Mouse (Mus musculus) fibroblast of lung, adult 2 months (primary cell): ENCODE data around the gene Mrpl51.
A peak's percentile ranks its signal among the peaks of the same experiment; 100 is the strongest.

Experiments
- DNase-seq: peaks from one replicate; pipeline ENCODE4 v3.0.0-alpha.2; 2011; ENCODE audit warnings: low read depth

Mrpl51 gene

DNA sequence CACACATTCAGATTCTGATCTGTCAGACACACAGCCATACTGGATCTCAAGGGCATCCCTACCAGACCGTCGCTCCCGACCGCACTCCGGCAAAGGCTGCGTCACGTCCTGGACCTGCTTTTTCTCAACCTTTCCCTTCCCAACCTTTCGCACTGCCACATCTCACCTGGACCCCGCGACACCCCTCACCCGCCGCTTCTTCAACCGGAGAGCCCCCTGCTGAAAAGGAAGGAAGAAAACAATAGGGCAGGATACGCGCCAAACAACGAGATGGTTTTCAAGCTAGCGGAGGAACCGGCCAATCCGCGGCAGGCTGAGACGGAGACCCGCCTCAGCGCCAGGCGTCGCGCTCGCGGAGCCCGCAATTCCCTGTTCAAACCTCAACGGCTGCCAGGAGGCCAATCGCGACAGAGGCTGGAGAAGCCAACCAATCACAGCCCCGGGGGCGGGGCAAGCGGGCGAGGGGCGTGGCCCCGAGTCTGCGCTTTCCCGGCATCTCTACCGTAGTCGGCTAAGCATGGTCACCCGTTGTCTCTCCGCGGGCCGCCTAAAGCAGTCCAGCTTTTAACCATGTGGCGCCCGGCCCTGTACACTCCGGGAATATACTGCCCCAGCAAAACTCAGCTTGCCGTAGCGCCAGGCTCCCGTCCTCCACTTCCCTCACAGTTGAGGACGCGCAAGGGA is at the start of gene Mrpl51, which contains the start of gene Ncapd2:
Gene Mrpl51 (plus strand): TSS at position 470 of the 684 bp plus-strand sequence.
Gene Ncapd2 (minus strand): TSS at position 370 of the 684 bp plus-strand sequence.
- peak; percentile 90 for DNase-seq

DNA sequence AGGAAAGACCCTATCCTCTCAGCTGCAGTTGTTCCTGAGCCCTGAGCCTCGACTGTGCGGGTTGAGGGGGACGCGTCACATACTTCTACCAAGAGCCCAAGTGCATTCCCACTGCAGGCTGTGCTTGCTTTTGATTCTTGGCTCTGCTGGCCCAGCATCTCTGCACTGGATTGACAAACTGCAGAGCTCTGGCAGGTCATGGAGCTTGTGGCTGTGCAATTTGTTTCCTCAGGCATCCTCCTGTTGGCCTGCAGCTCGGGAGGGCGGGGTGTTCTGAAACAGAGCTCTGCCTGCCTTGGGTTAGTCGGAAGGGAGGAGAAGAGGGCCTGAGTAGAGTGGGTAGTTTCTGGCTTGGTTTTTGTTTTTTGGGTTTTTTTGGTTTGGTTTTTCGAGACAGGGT is 49.2 kb upstream of the Mrpl51 start:
- no peak for DNase-seq

DNA sequence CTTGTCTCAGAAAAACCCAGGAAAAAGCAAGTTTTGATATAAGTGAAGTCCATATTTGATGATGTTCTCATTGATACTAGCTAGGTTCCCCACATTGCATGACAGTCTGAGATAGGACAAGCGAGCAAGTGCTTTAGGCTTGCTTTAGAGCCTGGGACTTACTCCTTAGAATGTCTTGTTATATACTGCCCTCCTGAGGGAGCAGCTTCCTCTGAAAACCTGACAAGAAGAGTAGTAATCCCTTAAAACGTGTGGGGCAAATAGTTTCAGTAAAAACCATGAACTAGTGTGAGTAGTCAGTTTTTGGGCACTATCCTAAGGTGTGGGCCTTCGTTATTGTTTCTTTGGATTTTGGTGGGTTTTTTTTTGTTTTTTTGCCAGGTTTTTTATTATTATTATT is 48.5 kb upstream of the Mrpl51 start:
- no peak for DNase-seq

DNA sequence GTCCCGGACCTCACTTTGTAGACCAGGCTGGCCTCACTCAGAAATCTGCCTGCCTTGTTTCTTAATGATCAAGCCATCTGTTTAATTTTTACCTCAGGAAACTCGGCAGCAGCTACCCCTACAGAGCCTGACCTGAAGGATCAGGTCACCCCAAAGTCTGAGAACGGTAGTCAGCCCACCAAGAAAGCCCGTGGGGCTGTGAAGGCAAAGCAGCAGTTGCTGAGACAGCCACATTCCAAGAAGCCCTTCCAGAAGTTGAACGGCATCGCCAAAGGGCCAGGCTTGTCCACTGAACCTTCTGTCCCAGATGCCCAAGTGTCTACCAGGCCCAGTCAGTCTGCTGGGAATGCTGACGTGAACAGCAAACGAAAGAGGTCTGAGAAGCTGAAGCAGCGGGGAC is 47.7 kb upstream of the Mrpl51 start:
- no peak for DNase-seq

DNA sequence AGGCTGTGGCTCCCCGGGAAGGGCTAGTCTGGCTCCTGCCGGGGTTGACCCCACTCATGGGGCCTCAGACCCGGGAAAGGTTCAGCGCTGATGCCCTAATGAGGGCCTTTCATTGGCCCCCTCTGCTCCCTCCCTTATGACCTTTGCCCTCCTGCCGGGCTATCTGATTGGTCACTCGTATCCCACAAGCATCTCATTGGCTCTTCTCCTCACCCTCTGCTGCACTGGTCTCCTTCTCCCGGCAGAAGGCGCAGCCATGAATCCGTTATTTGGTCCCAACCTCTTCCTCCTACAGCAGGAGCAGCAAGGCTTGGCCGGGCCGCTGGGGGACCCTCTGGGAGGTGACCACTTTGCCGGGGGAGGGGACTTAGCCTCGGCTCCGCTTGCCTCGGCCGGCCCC is 46.6 kb upstream of the Mrpl51 start, which contains the start of gene Iffo1:
Gene Iffo1 (plus strand): TSS at position 241 of the 400 bp plus-strand sequence.
- peak; percentile 88 for DNase-seq

DNA sequence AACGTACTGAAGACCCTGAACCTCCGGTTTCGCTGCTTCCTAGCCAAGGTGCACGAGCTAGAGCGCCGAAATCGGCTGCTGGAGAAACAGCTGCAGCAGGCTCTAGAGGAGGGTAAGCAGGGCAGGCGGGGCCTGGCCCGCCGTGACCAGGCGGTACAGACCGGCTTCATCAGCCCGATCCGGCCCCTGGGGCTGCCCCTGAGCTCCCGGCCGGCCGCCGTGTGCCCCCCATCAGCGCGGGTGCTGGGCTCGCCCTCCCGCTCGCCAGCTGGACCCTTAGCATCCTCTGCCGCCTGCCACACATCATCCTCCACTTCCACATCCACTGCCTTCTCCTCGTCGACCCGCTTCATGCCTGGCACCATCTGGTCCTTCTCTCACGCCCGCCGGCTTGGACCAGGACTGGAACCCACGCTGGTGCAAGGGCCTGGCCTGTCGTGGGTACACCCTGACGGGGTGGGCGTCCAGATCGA is 46.1 kb upstream of the Mrpl51 start:
- DNase-seq = no peak

DNA sequence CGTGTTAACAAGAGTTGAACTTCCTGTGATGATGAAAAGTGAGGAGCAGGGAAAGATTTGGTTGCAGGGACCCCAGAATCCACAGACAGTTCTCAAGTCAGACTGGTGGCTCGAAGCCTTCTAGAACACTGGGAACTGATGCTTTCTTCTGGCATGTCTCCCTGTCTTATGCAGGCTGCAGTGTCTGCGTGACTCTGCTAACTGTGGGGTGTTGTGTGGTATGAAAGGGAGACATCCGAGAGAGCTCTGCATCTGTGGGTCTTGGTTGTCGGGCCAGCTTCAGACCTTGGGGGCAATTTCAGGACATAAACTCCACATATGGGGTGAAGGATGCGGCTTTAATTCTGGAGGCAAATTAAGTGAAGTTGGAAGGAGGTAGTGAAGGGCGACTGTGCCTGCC is 45.5 kb upstream of the Mrpl51 start:
- no peak for DNase-seq

DNA sequence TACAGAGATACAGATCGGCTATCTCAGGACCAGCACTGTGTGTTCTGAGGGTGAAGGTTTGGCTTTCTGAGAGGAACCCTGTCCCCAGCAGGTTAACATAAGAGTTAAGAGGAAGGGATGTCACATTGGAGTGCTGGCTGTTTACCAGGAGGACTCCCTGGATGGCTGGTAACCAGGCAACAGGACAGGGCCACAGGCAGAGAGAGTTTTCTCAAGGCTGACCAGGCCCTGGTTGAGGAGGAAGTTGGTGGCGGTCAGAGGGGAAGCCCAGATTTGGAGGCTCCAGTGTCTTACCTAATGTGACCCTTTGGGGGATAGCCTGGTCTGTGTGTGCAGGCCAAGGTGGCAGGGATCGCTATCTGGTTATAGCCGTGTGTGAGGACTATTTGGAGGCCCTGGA is 44.8 kb upstream of the Mrpl51 start:
- no peak for DNase-seq

DNA sequence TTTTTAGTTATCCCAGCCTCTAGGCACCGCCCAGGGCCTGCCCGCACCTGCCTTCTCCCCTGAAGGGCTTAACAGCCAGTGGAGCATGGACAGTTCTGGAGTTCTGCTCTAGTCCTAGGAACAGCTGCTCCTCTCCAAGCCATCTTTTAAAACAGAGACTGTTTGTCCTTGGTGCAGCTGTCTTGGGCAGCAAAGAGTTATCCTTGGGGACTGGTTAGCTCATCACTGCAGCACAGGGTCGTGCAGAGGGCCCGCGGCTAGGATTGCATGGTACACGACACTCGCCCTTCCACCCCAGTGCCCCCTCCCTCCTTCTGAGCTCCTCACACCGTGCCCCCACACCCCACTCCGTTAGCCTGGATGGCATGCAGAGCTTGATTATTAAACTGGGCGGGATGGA is 44.3 kb upstream of the Mrpl51 start:
- no peak for DNase-seq

DNA sequence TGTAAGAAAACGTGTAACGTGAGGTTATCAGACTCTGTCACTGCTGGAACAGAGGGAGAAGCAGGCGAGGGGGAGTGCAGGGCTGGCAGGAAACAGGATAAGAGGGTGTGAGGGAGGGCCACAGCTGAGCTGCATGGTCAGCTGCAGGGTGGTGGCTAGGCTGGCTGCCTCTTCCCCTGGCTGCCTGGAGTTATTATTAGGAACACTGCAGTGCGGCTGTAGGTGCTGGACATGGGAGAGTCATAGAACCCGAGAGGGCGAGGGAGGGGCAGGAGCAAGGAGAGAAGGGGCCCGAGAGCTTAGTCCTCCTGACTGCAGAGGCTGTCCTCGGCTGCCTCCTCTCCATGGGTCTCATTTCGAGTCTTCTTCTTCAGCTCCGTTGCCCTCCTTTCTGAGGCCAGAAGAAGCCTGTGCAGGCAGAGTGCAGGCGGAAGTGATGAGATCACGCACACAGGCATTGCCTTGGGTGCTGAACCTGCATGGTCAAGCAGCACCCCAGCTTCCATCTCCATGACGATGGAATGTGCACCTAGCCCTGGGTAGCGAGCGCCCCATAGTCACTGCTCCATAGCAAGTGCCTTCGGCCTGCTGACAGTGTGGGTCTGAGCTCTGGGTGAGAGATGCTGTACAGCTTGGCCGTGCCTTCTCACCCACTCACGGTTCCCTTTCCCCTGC is 43.2 kb upstream of the Mrpl51 start:
- DNase-seq = no peak

DNA sequence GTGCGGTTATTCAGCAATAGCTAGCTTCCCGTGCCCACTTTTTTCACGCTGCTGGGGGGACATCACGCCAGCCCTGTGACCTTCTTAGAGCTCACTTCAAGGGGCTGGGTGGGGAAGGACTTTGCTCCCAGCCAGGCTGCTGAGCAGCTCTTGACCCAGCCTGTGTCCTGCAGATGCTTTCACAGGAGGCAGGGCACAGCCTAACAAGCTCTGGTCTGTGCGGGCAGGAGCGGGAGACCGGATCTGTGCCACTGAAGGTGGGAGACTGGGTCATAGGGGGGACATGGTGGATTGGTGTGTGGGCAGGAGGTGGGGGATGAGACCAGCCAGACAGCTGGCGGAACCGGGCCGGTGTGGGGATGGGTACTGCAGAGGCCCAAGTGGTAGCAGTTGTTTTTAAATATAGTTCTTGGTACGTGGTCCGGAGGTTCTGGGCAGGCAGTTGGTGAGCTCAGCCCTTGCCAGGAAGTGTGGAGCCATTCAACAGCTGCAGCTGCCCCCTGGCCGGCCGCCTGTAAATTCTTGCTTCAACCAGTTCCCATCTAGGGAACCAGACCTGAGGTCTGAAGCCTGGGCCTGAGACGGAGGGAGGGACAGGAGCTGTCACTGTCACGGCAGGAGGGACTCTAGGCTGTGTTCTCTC is 42.6 kb upstream of the Mrpl51 start:
- peak; percentile 82 for DNase-seq

DNA sequence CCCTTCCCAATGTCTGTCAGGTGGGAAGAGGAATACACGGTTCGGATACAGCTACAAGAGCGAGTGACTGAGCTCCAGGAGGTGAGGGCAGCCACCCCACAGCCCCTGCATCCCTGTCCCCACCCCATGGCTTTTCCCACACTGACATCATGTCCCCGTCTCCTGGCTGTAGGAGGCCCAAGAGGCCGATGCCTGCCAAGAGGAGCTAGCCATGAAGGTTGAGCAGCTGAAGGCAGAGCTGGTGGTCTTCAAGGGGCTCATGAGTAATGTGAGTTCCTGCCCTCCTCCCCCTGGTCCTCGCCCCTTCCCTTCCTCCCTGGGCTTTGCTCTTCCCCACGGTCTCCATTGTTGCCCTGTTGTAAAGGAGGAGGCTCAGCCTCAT is 42.0 kb upstream of the Mrpl51 start:
- no peak for DNase-seq

DNA sequence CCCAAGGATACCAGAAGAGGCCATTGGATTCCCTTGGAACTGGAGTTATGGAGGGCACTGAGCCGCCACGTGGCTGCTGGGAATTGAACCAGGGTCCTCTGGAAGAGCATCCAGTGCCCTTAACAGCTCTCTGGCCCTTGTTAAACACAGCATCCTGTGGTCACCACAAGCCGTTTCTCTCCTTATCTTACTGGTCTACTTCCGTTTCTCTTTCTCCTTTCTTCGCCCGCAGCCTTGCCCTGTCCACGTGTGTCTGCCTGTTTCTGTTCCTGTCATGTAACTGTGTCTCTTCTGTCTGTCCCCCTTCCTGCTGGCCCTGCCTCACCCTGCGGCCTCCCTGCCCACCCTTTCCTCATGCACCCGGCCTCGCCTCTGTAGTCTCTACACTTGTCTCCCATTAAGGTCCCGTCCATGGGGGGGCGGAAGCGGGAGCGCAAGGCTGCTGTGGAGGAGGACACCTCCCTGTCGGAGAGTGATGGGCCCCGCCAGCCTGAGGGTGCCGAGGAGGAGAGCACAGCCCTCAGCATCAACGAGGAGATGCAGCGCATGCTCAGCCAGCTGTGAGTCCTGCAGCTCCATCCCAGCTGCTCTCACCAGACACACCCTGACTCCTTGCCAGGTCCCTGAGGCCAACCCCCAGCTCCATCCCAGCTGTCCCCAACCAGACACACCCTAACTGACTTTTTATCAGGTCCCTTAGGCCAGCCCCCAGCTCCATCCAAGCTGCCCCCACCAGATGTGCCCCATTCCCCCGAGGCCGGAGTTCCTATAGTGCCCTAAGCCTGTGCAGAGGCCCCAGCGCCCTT is 39.2 kb upstream of the Mrpl51 start:
- no peak for DNase-seq

DNA sequence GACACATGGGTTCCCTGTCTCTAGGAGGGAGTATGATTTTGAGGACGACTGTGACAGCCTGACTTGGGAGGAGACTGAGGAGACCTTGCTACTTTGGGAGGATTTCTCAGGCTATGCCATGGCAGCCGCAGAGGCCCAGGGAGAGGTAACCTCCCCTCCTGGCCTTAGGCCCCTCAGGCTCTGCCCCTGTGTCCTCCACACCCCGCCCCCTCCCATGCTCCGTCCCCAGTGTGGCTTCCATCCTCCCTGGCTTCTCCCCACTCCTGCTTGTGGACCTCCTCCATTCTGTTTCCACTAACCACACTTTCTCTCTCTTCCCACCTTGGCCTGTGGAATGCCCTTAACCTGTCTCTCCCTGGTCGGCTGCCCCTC is 38.6 kb upstream of the Mrpl51 start:
- DNase-seq = no peak

DNA sequence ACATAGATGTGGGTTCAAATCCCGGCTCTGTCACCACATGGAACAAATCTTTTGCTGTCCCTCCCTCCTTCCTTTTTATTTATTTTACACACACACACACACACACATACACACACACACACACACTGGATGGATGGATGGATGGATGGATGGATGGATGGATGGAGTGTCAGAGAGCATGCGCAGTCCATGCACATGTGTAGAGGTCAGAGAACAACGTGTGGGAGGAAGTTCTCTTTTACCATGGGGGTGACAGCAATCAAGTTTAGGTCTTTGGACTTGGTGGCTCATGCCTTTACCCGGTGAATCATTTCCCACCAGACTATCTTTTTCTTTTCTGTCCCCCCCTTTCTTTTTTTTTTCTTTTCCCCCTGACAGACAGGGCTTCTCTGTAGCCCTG is 37.9 kb upstream of the Mrpl51 start:
- DNase-seq = no peak

DNA sequence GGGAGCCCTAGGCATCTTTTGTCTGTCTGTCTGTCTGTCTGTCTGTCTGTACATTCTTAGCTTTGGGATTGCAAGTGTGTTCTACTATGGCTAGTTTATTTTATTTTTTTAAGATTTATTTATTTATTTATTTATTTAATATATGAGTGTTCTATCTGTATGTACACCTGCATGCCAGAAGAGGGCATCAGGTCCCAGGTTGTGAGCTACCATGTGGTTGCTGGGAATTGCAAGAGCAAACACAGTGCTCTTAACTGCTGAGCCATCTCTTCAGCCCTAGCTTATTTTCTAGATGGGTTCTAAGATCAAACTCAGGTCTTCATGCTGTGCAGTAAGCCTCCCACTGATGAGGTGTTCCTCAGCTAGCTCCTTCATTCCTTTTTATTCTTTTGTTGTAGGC is 37.1 kb upstream of the Mrpl51 start:
- DNase-seq = no peak

DNA sequence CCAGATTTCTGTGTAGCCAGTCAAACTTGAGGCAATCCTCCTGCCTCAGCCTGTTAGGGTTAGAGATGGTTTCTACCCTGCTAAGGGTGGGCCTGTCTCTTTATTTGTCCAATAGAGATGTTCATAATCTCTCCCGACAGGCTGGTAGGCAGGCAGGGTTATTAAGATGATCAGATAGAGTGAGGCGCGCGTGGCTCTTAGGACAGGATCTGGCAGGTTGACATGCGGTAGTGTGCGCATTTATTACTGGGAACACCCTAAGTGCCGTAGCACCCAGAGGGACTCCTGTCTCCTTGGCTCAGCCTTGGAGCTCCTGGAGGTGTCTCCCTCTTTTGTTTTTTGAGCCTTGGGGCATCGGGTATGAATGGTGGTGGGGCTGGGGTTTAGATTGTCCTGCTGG is 36.3 kb upstream of the Mrpl51 start:
- no peak for DNase-seq

DNA sequence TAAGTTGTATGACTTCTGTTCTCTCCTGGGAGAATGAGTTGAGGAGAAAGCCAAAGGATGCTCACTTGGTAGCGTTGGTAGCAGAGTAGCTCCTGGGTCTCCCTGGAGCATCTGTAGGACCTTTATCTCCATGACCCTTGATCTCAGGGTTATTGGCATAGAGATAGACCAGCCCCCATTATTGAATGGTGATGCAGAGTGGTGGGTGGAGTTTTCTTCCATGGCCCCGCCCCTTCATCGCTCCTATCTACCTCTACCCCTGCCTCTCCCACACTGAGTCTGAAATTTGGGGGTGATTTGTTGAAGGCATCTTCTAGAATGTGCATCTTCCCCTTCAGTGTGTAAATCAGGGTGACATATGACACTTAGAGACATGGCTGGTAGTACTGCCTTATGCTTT is 35.1 kb upstream of the Mrpl51 start:
- DNase-seq = no peak

DNA sequence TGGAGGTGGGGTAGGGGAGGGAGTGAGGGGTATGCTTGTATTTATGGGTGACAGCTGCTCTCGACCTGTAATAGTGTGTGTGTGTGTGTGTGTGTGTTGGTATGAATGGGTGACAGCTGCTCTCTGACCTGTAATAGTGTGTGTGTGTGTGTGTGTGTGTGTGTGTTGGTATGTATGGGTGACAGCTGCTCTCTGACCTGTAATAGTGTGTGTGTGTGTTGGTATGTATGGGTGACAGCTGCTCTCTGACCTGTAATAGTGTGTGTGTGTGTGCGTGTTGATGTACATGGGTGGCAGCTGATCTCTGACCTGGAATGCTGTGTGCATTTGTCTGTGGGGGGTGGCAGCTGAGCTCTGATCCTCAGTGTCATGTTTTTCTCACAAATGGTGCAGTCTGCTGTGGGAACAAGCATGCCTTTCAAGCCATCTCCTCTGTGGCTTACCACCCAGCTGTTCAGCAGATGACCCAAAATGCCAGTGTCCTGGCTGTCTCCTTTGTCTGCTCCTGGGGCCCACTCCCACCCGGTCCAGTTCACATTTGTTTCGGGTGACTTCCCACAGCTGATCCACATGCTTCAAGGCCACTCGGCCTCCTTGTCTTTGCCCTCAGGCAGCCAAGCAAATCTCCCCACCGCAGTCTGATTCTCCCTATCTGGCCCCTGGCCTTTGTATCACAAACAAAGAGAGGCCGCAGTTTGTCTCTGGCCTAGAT is 34.5 kb upstream of the Mrpl51 start:
- no peak for DNase-seq

DNA sequence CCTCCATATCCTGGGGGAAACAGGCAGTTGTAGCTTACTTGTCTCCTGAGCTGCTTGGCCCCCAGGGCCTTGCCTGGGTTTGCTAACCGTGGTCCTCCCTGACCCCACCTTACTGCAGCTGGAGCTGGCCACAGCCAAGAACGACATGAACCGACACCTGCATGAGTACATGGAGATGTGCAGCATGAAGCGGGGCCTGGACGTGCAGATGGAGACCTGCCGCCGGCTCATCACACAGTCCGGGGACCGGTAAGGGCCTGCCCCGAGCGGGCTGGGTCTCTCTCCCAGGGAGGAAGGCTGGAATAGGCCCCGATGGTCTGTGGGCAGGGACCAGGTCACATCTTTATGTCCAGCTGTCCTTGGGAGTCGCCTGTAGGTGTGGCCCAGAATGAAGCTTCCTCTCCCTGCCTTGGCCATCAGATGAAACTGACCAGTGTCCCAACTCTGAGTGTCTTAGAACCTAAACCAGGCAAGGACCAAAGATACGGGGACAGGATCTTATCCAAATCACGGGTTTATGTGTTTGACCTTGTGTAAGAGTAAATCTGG is 32.6 kb upstream of the Mrpl51 start:
- DNase-seq = no peak

DNA sequence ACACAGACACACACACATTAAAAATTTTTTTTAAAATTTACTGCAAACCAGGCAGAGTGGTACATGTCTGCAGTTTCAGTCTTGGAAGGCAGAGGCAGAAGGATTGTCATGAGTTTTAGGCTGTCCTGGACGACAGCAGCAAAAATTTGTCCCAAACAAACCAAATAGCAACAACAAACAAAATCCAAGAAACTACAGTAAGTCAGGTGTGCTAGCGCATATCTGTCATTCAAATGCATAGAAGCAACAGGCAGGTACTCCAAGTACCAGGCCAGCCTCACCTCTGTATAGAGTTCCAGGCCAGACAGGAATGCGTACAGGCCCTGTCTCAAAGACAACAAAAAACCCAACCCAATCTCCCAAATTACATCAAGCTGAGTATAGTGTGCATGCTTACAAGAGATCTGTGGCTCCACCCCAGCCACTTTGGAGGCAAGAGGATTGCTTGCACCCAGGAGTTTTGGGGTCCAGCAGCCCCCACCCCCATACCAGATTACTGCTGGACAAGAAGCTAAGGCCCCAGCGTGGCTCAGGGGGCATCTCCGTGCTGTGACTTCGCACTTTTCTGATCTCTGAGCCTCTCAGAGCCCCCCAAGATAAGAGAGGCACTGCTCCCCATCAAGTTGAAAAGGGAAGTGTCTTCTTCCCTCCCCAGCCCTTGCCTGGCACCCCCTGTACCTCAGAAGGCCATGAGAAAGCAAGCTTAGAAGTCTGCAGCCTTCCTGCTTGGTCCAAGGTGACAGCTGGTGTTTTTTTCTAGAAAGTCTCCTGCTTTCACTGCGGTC is 31.6 kb upstream of the Mrpl51 start:
- DNase-seq = no peak
